Mouse (Mus musculus): Measurements from ENCODE around the gene Sar1a. TPM values are rescaled to one million over a fixed set of nuclear protein-coding genes. Genes with fewer than 3 reads are reported as not detected.

Sar1a gene
- polyA plus RNA-seq (2012; rRNA removed) = 45.2 and 45.3 TPM in 2 replicates

DNA sequence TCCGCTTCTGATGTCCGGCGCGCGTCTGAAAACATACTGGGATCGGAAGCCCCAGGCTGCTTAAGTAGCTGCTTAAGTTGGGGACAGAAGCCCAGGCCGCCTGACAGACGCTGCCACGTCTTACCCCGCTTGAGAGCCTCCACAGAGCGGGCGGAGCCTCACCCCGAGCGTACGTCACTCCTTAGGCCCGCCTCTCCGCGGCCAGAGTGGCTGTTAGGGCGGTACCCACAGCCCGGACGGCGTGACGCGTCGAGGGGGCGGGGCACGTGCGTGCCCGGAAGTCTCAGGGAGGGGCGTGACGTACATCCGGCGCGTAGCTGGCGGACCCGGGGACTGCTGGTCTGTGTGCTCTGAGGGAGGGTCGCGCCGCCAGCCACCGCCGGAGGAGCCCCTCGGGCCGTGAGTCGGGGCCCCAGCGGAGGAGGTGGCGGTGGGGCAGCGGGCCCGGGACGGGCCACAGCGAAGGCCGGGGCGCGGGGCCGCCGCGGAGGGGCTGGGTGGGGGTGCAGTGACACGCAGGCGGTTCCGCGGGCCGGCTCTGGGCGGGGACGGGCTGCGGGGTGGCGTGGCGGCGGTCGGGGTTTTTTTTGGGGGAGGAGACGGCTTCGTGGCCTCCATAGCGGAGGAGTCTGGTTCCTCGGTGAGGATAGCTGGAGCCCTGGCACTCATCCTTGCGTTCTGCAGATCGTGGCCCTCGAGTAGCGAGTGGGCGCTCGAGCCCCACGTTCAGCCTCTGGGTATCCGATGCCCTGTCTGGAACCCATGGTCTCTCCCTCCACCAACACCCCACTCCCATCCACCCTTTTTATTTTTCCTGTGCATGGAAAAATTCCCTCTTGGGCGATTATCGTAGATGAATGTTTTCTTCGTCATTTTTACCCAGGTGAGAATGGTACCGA is at the start of gene Sar1a:
Gene Sar1a (plus strand): TSS at position 285 of the 899 bp plus-strand sequence.

DNA sequence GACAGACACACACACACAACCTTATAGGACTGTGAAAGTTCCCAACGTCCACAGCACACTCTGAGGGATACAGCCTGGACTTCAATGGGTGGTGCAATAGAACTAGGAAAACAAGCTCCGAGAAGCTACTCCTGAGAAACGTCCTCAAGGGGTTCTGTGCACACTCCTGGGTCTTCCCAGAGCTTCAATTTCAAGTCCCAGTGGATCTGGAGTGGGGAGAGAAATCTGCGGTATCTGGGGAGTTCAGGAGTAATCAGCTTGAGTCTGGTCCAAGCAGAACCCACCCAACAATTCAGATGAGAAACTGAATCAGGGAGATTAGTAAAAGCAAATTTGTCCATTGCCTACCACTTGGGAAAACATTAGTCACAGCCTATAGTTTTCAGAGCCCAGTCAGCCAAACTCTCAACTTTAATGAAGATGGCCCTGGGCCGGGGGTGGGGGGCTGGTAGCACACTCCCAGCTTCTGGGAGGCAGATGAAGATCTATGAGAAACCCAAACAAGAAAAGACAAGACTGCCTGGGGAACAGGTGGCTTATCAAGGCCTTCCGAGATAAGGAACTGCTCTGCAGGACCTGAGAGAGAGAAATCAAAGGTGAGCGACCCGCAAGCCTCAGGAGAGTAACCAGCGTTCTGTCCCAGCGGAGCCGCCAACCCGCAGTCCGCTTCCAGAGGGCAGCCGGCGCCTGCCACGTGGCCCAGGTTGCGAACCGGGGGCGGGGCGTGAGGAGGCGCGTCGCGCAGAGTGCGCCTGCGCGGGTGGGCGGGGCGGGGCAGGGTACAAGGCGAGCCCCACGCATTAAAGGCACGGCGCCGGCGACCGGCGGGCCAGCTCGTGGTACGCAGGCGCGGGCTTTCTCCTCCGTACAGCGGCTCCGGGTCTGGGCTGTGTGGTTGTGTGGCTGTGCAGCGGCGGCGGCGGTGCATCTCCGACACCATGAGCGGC is 32.0 kb upstream of the Sar1a start, which contains the start of gene Ppa1:
Gene Ppa1 (plus strand): TSS at position 763 of the 947 bp plus-strand sequence.

DNA sequence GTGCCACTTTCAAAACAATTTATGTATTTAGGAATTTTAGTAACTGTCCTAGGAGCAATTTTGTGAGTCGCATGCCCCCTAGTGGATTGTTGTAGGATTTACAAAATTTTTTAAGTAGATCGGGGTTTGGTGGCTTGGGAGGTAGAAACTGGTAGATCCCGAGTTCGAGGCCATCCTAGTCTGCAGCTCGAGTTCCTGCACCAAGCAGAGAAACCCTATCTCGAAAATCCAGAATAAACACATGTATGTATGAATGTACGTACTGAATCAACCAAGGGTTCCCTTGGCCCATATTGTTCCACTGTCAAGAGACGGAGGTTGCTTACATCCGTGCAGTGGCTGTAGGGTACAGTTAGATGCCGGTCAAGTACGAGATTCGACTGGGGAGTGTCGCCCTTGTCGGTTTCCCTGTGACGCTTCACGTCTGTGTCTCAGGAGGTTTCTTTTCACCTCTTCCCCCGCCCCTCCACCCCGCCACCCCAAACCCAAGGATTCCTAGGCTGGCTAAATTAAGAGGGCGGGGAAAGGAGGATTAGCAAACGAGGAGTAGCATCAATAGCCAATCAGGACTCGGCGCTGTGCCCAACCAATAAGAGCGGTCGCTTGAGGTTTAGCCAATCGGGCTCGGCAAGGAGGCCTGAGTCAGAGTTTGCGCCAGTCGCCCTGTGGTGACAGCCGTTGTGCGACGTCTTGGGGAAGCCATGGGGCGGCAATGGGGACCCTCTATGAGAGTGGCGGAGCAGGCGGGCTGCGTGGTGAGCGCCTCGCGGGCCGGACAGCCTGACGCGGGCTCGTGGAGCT is 15.0 kb downstream of the Sar1a start, which contains the start of gene Tysnd1:
Gene Tysnd1 (plus strand): TSS at position 645 of the 801 bp plus-strand sequence.

DNA sequence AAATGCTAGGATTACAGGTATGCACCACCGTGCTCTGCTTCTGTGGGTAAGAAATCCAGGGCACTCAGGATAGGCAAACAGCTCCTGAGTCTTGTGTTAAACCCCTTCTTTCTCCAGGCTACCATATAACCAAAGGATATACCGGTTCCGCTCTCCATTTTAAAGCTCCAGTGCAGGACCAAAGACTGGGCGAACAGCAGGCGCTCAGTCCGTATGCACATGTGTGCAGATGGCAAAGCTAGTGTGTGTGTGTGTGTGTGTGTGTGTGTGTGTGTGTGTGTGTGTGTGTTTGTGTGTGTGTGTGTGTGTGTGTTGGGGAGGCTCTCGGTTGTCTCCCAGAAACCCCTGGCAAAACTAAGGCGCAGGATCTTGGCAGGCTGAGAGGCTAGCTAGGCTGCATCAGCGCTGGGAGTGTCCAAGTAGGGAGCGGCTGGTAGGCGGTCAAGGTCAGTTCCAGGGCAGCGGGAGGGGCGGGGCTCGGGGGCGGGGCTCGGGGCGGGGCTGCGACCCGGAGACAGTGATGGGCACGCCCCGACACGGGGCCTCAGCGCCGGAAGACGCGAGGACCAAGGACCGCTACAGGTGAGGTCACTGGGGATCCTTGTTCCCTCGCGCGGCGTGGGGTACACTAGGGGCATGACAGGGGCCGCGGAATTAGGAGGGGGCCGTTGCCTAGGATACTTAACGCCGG is 34.8 kb downstream of the Sar1a start, which contains the start of gene Aifm2:
Gene Aifm2 (plus strand): TSS at position 493 of the 691 bp plus-strand sequence.

Other genes starting within 250 kb of the Sar1a start
- gene Eif4ebp2, start 227.6 kb upstream of the Sar1a start, polyA plus RNA-seq (2012; rRNA removed) = 22.8 and 26.8 TPM in 2 replicates
- 3.7 TPM in 2 replicates for gene Lrrc20, start 204.5 kb upstream of the Sar1a start, polyA plus RNA-seq (2012; rRNA removed)
- not detected in 2 replicates for gene Npffr1, start 84.8 kb upstream of the Sar1a start, polyA plus RNA-seq (2012; rRNA removed)
- gene Ppa1, start 31.7 kb upstream of the Sar1a start, polyA plus RNA-seq (2012; rRNA removed) = 47.6 and 50.1 TPM in 2 replicates
- gene Tysnd1, start 15.2 kb downstream of the Sar1a start, polyA plus RNA-seq (2012; rRNA removed) = 19.4 and 21.6 TPM in 2 replicates
- gene Aifm2, start 35.0 kb downstream of the Sar1a start, polyA plus RNA-seq (2012; rRNA removed) = 6.5 and 7.7 TPM in 2 replicates
- gene H2afy2, start 103.8 kb downstream of the Sar1a start, polyA plus RNA-seq (2012; rRNA removed) = 2.4 and 2.7 TPM in 2 replicates

Data from liver, embryonic 18 days (tissue).